Mouse (Mus musculus): ENCODE measurements around the gene Pla2g6. TPM values are rescaled to one million over a fixed set of nuclear protein-coding genes. Genes with fewer than 3 reads are reported as not detected.
A peak's percentile ranks its signal among the peaks of the same experiment; 100 is the strongest.

The Pla2g6 gene
- total and polyA plus RNA-seq, 2 experiments from 2014 or later: 15.2 to 28.8 TPM

DNA sequence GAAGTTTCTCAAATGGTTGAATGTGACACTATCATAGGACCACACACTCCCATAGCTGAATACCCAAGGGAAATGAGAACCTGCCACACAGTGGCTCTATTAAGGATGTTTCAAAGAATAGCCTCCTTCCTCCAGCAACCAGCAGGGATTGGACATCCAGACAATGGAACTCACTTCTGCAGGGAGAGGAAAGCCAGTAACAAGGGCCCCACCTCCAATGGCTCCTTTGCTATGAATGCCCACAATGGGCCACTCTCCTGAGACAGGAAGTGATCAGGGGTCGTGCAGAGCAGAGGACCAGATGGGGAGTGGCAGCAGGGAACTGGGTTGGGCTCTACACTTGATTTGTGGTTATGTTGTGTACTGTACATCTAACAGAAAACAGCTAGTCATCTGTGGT lies 59.7 kb downstream of the Pla2g6 start:
- H3K36me3 ChIP-seq (ENCODE audit: insufficient read depth, low read length): no peaks in the 10 kb centered on the region
- H3K27me3 ChIP-seq (ENCODE audit: insufficient read depth, low read length): no peaks in the 10 kb centered on the region; the same call in 1 of the 2 replicates
- 23% methylated on average over 1 of the region's 1 CpGs for WGBS
- ATAC-seq (no peak), DNase-seq (ENCODE audit: low spot score) (no peak)
- H3K4me2 ChIP-seq (ENCODE audit: low read depth, low read length): no peak overlapping the region
- H3K4me1 ChIP-seq (ENCODE audit: insufficient read depth, low read length): no peaks in the 10 kb centered on the region
- H3K9ac ChIP-seq (replicated peaks; ENCODE audit: low read length): no peak overlapping the region
- no peak for TF ChIP-seq CTCF (IDR thresholded peaks at IDR 0.05; ENCODE audit: low read depth)
- H3K9me3 ChIP-seq (ENCODE audit: low read length): no peaks in the 10 kb centered on the region
- no peak overlapping the region for H3K4me3 ChIP-seq (ENCODE audit: low read length)
- H3K27ac ChIP-seq: no peak overlapping the region

DNA sequence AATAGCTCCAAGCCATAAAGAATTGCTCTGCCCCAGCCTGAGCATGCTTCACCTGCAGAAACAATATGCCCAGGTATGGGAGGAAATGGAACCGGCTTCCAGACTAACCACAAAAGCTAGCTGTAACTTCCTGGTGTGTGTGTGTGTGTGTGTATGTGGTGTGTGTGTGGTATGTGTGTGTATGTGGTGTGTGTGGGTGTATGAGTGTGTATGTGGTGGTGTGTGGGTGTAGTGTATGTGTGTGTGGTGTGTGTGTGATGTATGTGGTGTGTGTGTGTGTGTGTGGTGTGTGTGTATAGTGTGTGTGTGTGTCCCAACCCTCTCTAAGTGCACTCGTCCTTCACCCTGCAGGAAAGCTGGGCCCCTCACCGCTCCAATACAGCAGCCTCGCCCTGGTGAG lies 62.8 kb downstream of the Pla2g6 start:
- Histone ChIP-seq H3K36me3 (ENCODE audit: insufficient read depth, low read length) (no peaks in the 10 kb centered on the region), H3K4me1 (ENCODE audit: insufficient read depth, low read length) (peaks cover 12% of the 10 kb centered on the region; the same call in 1 of the 2 replicates), H3K9me3 (ENCODE audit: low read length) (no peaks in the 10 kb centered on the region), H3K27ac (no peak overlapping the region), H3K4me3 (ENCODE audit: low read length) (no peak overlapping the region), H3K27me3 (ENCODE audit: insufficient read depth, low read length) (peaks cover 3% of the 10 kb centered on the region), H3K9ac (replicated peaks; ENCODE audit: low read length) (no peak overlapping the region), H3K4me2 (ENCODE audit: low read depth, low read length) (no peak overlapping the region)
- WGBS: 58% methylated on average over 4 of the region's 4 CpGs
- TF ChIP-seq CTCF (IDR thresholded peaks at IDR 0.05; ENCODE audit: low read depth): no peak
- no peak for DNase-seq (ENCODE audit: low spot score)
- no peak for ATAC-seq

- H3K36me3 ChIP-seq (ENCODE audit: insufficient read depth, low read length): no peaks in the 10 kb centered on the region
- no peak overlapping the region for H3K27ac ChIP-seq
- H3K4me2 ChIP-seq (ENCODE audit: low read depth, low read length): no peak overlapping the region
- no peak overlapping the region for H3K4me3 ChIP-seq (ENCODE audit: low read length)
- no peaks in the 10 kb centered on the region for H3K9me3 ChIP-seq (ENCODE audit: low read length)
- 94% methylated on average over 6 of the region's 6 CpGs for WGBS
- no peak for DNase-seq (ENCODE audit: low spot score)
- no peak for TF ChIP-seq CTCF (IDR thresholded peaks at IDR 0.05; ENCODE audit: low read depth)
- peaks cover 12% of the 10 kb centered on the region; the same call in 1 of the 2 replicates for H3K4me1 ChIP-seq (ENCODE audit: insufficient read depth, low read length)
- ATAC-seq: no peak
- H3K9ac ChIP-seq (replicated peaks; ENCODE audit: low read length): no peak overlapping the region
- peaks cover 7% of the 10 kb centered on the region for H3K27me3 ChIP-seq (ENCODE audit: insufficient read depth, low read length)
Observed at GRCm38 (mm10) chr15:79263726-79264125, 64.5 kb downstream of the Pla2g6 start.

GRCm38 (mm10) chr15:79262786-79263309 lies 65.3 kb downstream of the Pla2g6 start:
- WGBS: 91% methylated on average over 3 of the region's 3 CpGs
- no peak for ATAC-seq
- peak overlapping the region; percentile 98; the same call in 1 of the 2 replicates for H3K4me2 ChIP-seq (ENCODE audit: low read depth, low read length)

DNA sequence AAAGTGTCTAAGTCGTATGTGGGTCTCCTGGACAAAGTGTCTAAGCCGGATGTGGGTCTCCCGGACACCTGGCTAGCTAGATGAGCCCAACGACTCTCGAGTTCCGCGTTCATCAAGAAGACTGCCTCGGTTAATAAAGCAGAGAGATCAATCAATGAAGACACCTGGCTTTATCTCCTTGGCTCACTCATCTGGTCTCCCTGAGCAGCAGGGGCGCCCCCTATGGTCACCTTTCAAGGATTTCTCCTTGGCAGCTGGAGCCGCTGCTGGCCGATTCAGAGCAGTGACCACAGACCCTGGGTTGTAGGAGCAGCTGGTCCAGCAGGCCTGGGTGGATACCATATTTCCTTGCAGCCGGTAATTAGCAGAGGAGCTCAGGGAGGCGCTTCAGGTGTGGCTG lies 65.8 kb downstream of the Pla2g6 start:
- WGBS: 22% methylated on average over 13 of the region's 13 CpGs
- no peak overlapping the region for H3K4me3 ChIP-seq (ENCODE audit: low read length)
- DNase-seq (ENCODE audit: low spot score) (peak; percentile 67), ATAC-seq (no peak)
- peaks cover 12% of the 10 kb centered on the region; the same call in 1 of the 2 replicates for H3K4me1 ChIP-seq (ENCODE audit: insufficient read depth, low read length)
- no peaks in the 10 kb centered on the region for H3K9me3 ChIP-seq (ENCODE audit: low read length)
- H3K9ac ChIP-seq (replicated peaks; ENCODE audit: low read length): no peak overlapping the region
- peaks cover 7% of the 10 kb centered on the region for H3K27me3 ChIP-seq (ENCODE audit: insufficient read depth, low read length)
- H3K27ac ChIP-seq: no peak overlapping the region
- peak overlapping the region; percentile 98; the same call in 1 of the 2 replicates for H3K4me2 ChIP-seq (ENCODE audit: low read depth, low read length)
- peak; percentile 58 for TF ChIP-seq CTCF (IDR thresholded peaks at IDR 0.05; ENCODE audit: low read depth)
- H3K36me3 ChIP-seq (ENCODE audit: insufficient read depth, low read length): no peaks in the 10 kb centered on the region

More at GRCm38 (mm10) chr15:79262786-79263309, 65.3 kb downstream of the Pla2g6 start:
- no peak overlapping the region for H3K4me3 ChIP-seq (ENCODE audit: low read length)
- no peaks in the 10 kb centered on the region for H3K36me3 ChIP-seq (ENCODE audit: insufficient read depth, low read length)
- peaks cover 12% of the 10 kb centered on the region; the same call in 1 of the 2 replicates for H3K4me1 ChIP-seq (ENCODE audit: insufficient read depth, low read length)
- no peaks in the 10 kb centered on the region for H3K9me3 ChIP-seq (ENCODE audit: low read length)
- no peak for DNase-seq (ENCODE audit: low spot score)
- no peak overlapping the region for H3K27ac ChIP-seq
- H3K27me3 ChIP-seq (ENCODE audit: insufficient read depth, low read length): peaks cover 7% of the 10 kb centered on the region
- H3K9ac ChIP-seq (replicated peaks; ENCODE audit: low read length): no peak overlapping the region
- no peak for TF ChIP-seq CTCF (IDR thresholded peaks at IDR 0.05; ENCODE audit: low read depth)

- Histone ChIP-seq H3K36me3 (ENCODE audit: insufficient read depth, low read length) (no peaks in the 10 kb centered on the region), H3K9me3 (ENCODE audit: low read length) (no peaks in the 10 kb centered on the region), H3K9ac (replicated peaks; ENCODE audit: low read length) (peak overlapping the region; percentile 77), H3K4me2 (ENCODE audit: low read depth, low read length) (peak overlapping the region; percentile 98), H3K4me1 (ENCODE audit: insufficient read depth, low read length) (peaks cover 12% of the 10 kb centered on the region; the same call in 1 of the 2 replicates), H3K27me3 (ENCODE audit: insufficient read depth, low read length) (peaks cover 7% of the 10 kb centered on the region), H3K27ac (no peak overlapping the region), H3K4me3 (ENCODE audit: low read length) (peak overlapping the region; percentile 57)
- TF ChIP-seq CTCF (IDR thresholded peaks at IDR 0.05; ENCODE audit: low read depth): peak; percentile 34
- under 1% methylated on average over 20 of the region's 28 CpGs for WGBS
- DNase-seq (ENCODE audit: low spot score): peak; percentile 48
- peak; percentile 50 for ATAC-seq
Observed at GRCm38 (mm10) chr15:79261757-79262156, 66.4 kb downstream of the Pla2g6 start.

- WGBS: under 1% methylated on average over 54 of the region's 62 CpGs
- TF ChIP-seq CTCF (IDR thresholded peaks at IDR 0.05; ENCODE audit: low read depth): no peak
- ATAC-seq (peak; percentile 80), DNase-seq (ENCODE audit: low spot score) (peak; percentile 50)
- peak overlapping the region; percentile 57 for H3K4me3 ChIP-seq (ENCODE audit: low read length)
- H3K36me3 ChIP-seq (ENCODE audit: insufficient read depth, low read length): no peaks in the 10 kb centered on the region
- peaks cover 7% of the 10 kb centered on the region for H3K27me3 ChIP-seq (ENCODE audit: insufficient read depth, low read length)
- H3K4me2 ChIP-seq (ENCODE audit: low read depth, low read length): peak overlapping the region; percentile 98
- no peak overlapping the region; the same call in 1 of the 2 replicates for H3K27ac ChIP-seq
- H3K4me1 ChIP-seq (ENCODE audit: insufficient read depth, low read length): peaks cover 12% of the 10 kb centered on the region; the same call in 1 of the 2 replicates
- peak overlapping the region; percentile 77 for H3K9ac ChIP-seq (replicated peaks; ENCODE audit: low read length)
- H3K9me3 ChIP-seq (ENCODE audit: low read length): no peaks in the 10 kb centered on the region
Observed at GRCm38 (mm10) chr15:79261095-79261725, 67.0 kb downstream of the Pla2g6 start.

Data from hindbrain, postnatal 0 days (tissue).